Mouse (Mus musculus) embryonic facial prominence, embryonic 14.5 days (tissue): Measurements from ENCODE around the gene Paqr3. TPM values are rescaled to one million over a fixed set of nuclear protein-coding genes. Genes with fewer than 3 reads are reported as not detected.

Experiments used
- ATAC-seq: fragments of 200-750 bp; cut with Nextera tagmentation; 2 replicates; pipeline ENCODE4 v1.8.0; 2017; ENCODE audit warnings: low read depth, moderate number of reproducible peaks, moderate TSS enrichment
- DNase-seq: peaks from one replicate; pipeline ENCODE4 v3.0.0-alpha.2; 2015; ENCODE audit warnings: low spot score
- H3K27ac ChIP-seq: fragments of 300-500 bp; sonication (generic); replicated peaks from 2 replicates; pipeline ENCODE4 v1.5.1; 2014; ENCODE audit warnings: low read depth, mild to moderate bottlenecking, low read length, moderate library complexity
- H3K27me3 ChIP-seq: fragments of 300-500 bp; sonication (generic); replicated peaks from 2 replicates; pipeline ENCODE4 v1.6.1; 2014; ENCODE audit warnings: low read length; ENCODE audit not compliant: control insufficient read depth, insufficient read depth
- H3K36me3 ChIP-seq: fragments of 300-500 bp; sonication (generic); 2 replicates; pipeline ENCODE4 v1.6.1; 2014; ENCODE audit warnings: low read length, mixed read lengths; ENCODE audit not compliant: control insufficient read depth, insufficient read depth
- H3K4me1 ChIP-seq: fragments of 300-500 bp; sonication (generic); 2 replicates; pipeline ENCODE4 v1.6.1; 2014; ENCODE audit warnings: antibody characterized with exemption, low read length; ENCODE audit not compliant: control insufficient read depth, insufficient read depth
- H3K4me2 ChIP-seq: fragments of 300-500 bp; sonication (generic); 2 replicates; pipeline ENCODE4 v1.6.1; 2014; ENCODE audit warnings: low read depth, mild to moderate bottlenecking, low read length, moderate library complexity, mixed read lengths
- H3K4me3 ChIP-seq: fragments of 300-500 bp; sonication (generic); 2 replicates; pipeline ENCODE4 v1.5.1; 2014; ENCODE audit warnings: low read depth, mild to moderate bottlenecking, low read length
- H3K9ac ChIP-seq: fragments of 300-500 bp; sonication (generic); 2 replicates; pipeline ENCODE4 v1.6.1; 2014; ENCODE audit warnings: low read depth, mild to moderate bottlenecking, low read length, moderate library complexity, mixed read lengths
- H3K9me3 ChIP-seq: fragments of 300-500 bp; sonication (generic); 2 replicates; pipeline ENCODE4 v1.6.1; 2016; ENCODE audit warnings: low read length; ENCODE audit not compliant: control insufficient read depth
- WGBS: fragments of 180-500 bp; shearing (Covaris S2); extraction: QIAGEN DNeasy Blood & Tissue Kit; methylation state at CpG from one replicate; pipeline ENCODE4 v1.1.7; 2014; 5-methylcytosine and 5-hydroxymethylcytosine counted together
- polyA plus RNA-seq: library from polyadenylated mRNA; unstranded; fragments of >200 nt; fragmentation: Nextera tagmentation; extraction: Ambion mirVana; gene quantifications from 2 replicates; pipeline ENCODE4 v1.2.1, GENCODE M21; 2014

Paqr3 gene
- 3.5 and 3.9 TPM in 2 replicates for polyA plus RNA-seq

DNA sequence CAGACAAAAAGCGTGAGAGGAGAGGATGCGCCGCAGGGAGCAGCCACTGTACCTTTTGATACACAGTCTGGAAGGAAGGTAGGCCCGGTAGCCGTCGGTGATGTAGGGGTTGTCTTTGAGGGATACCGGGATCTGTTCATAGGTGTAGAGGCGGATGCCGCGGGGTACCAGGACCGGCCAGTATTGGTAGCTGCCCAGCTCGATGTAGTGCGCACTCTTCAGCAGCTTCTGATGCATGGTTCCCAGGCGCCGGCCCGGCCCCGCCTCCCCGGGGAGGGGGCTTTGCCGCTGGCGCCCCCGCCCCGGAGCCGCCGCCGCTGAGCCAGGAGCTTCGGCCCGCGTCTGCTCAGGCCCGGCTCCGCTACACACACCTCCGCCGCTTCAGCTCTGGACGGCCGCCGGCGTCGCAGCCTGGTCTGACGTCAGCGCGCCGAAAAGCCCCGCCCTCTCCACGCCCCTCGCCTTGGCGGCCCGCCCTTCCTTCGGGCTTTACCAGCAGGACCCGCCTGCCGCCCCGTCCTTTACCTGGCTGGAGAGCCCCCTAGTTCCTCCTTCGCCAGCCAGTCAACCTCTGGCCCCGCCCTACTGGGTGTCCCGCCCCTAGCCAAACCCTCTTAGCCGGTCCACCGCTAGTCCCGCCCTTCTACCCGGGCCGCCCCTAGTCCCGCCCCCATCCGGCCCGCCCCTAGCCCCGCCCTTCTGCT is at the start of gene Paqr3:
Paqr3 (minus strand) TSS at position 390 of the 704 bp plus-strand sequence.
- Histone ChIP-seq H3K9ac (peak within 1 kb of the TSS; percentile 77), H3K36me3 (0 out of 2 replicates have a peak, but pooled peaks cover 3% of the 10 kb centered on the region), H3K4me1 (peaks cover 6% of the 10 kb centered on the region; the same call in 1 of the 2 replicates), H3K4me2 (peak within 1 kb of the TSS; percentile 80), H3K27me3 (no peaks in the 10 kb centered on the region), H3K9me3 (no peaks in the 10 kb centered on the region), H3K4me3 (peak within 1 kb of the TSS; percentile 72), H3K27ac (no peak within 1 kb of the TSS; the same call in none of the 2 replicates)
- DNase-seq (peak; percentile 97), ATAC-seq (peak; percentile 98)
- under 1% methylated on average over 26 of the region's 62 CpGs for WGBS

DNA sequence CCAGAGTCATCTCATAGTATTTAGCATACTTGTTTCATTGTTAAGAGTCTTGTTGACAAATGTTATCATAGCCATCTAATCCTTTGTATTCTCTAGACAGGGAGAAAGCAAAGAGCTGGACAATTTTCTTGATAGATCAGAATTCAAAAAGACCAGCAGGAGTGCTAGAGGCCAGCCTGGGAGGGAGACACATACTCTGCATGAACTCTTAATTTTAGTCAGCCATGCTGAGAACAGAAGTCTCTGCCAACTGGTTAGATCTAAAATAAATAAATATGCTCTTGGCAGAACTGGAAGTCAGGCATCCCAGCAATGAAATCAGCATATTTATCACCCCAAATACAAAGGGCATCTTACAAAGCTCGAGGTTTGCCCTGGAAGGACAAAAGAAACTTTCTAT is 43.3 kb upstream of the Paqr3 start:
- ATAC-seq (no peak), DNase-seq (peak; percentile 16)

DNA sequence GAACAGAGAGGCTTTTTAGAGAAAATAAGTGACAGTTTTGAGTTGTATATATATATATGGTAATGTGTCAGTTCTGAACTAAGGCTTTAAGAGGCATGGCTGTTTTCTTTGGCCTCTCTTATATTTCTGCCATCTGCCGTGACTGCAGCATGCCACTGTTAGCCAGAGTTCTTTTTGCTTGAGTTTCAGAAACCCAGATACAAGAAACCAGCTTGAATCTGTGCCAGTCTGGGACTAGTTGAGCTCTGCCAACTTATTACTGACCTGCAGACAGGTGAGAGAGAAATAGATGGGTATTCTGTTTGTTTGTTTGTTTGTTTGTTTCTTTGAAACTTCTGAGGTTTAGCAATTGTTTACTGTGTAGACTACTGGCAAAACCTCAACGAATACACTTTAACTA is 23.9 kb upstream of the Paqr3 start:
- Histone ChIP-seq H3K36me3 (no peaks in the 10 kb centered on the region), H3K9me3 (no peaks in the 10 kb centered on the region), H3K4me2 (no peak overlapping the region), H3K9ac (no peak overlapping the region), H3K4me1 (no peaks in the 10 kb centered on the region), H3K27me3 (no peaks in the 10 kb centered on the region), H3K4me3 (no peak overlapping the region), H3K27ac (no peak overlapping the region)
- no peak for DNase-seq
- no peak for ATAC-seq
- WGBS: 74% methylated on average over 2 of the region's 2 CpGs

More for the DNA sequence above, 43.3 kb upstream of the Paqr3 start:
- Histone ChIP-seq H3K9ac (no peak overlapping the region), H3K36me3 (no peaks in the 10 kb centered on the region), H3K27me3 (no peaks in the 10 kb centered on the region), H3K4me2 (no peak overlapping the region), H3K4me3 (no peak overlapping the region), H3K9me3 (0 out of 2 replicates have a peak, but pooled peaks cover 4% of the 10 kb centered on the region), H3K4me1 (no peaks in the 10 kb centered on the region), H3K27ac (no peak overlapping the region)
- 42% methylated on average over 1 of the region's 1 CpGs for WGBS

DNA sequence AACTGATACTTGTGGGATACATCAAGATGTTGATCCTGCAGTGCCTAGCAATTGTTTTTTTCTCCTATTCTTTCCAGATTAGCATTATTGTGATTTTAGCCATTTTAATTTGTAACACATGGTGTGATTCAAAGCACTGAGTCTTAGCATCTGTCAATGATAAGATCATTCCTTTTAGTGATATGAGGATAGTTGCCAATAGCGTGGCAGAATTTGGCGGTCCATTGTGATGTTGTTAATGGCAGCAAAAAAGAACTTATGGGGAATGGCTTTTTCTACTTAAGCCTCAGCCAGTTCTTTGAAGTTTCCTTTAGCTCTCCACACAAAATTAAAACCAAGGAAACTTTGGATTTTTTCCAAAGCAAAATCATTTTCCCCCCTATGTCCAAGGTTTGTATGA is 18.2 kb upstream of the Paqr3 start:
- 76% methylated on average over 2 of the region's 2 CpGs for WGBS
- H3K9me3 ChIP-seq: no peaks in the 10 kb centered on the region
- DNase-seq (peak; percentile 32), ATAC-seq (no peak)
- H3K4me1 ChIP-seq: no peaks in the 10 kb centered on the region
- H3K9ac ChIP-seq: no peak overlapping the region
- H3K4me3 ChIP-seq: no peak overlapping the region
- H3K27me3 ChIP-seq: no peaks in the 10 kb centered on the region
- no peak overlapping the region for H3K4me2 ChIP-seq
- no peak overlapping the region for H3K27ac ChIP-seq
- no peaks in the 10 kb centered on the region for H3K36me3 ChIP-seq

DNA sequence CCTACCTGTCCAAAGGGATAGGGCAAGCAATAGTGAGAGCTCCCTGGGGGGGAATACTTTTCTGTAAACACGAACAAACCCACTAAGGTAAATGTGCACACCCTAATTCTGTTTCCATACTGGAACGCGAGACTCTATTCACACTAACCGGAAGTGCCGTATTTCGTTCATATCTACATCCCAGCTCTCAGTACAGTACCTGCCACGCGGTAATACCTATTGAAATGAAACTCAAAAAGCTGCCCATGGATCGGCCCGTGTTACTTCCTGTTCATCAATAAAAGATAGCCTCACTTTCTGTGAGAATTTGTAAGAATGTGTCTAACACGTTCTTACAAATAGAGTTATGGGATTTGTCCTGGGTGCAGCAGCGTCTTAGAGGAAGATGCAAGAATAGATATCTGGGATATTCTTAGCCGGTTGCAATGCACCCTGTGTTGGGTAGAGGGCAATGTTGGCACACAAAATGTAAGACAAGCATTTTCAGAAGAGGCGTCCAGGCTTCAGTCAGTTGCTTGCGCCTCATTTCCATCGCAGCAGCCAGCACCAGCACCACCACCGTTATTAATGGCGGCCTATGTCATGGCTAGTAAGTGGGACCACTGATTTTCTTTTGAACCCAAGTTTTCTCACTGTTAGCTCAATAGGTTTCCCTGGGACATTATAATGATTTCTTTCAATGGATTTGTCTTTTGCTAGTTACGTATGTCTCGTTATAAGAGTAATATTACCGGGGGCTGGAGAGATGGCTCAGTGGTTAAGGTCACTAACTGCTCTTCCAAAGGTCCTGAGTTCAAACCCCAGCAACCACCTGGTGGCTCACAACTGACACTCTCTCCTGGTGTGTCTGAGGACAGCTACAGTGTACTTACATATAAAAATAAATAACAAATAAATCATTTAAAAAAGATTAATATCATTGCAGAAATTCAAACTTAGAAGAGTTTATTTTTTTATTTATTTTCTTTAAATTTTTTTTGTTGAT is 17.1 kb upstream of the Paqr3 start:
- Histone ChIP-seq H3K27me3 (no peaks in the 10 kb centered on the region), H3K4me1 (no peaks in the 10 kb centered on the region), H3K4me2 (no peak overlapping the region), H3K27ac (no peak overlapping the region), H3K9me3 (no peaks in the 10 kb centered on the region), H3K4me3 (no peak overlapping the region), H3K9ac (no peak overlapping the region), H3K36me3 (no peaks in the 10 kb centered on the region)
- 48% methylated on average over 21 of the region's 21 CpGs for WGBS
- peak; percentile 86 for DNase-seq
- ATAC-seq: no peak

DNA sequence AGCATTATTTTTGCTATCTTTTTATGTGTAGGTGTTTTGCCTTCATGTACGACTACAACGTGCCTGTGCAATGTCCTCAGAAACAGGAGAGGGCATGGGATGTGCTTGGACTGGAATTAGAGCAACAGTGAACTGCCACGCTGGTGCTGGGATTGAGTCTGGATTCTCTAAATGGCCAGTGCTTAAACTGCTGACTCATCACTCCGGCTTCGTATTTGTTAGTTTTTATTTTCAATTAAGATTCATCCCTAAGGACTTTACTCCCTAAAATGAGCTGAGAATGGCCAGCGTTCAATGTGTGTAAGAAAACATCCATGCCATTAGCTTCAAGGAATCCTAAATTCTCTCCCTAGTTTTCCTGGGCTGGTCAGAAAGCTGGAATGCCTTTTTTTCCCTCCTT is 15.9 kb upstream of the Paqr3 start:
- no peak for DNase-seq
- Histone ChIP-seq H3K9ac (no peak overlapping the region), H3K4me2 (no peak overlapping the region), H3K4me3 (no peak overlapping the region), H3K4me1 (no peaks in the 10 kb centered on the region), H3K36me3 (no peaks in the 10 kb centered on the region), H3K27ac (no peak overlapping the region), H3K27me3 (no peaks in the 10 kb centered on the region), H3K9me3 (no peaks in the 10 kb centered on the region)
- WGBS: 69% methylated on average over 6 of the region's 6 CpGs
- no peak for ATAC-seq

DNA sequence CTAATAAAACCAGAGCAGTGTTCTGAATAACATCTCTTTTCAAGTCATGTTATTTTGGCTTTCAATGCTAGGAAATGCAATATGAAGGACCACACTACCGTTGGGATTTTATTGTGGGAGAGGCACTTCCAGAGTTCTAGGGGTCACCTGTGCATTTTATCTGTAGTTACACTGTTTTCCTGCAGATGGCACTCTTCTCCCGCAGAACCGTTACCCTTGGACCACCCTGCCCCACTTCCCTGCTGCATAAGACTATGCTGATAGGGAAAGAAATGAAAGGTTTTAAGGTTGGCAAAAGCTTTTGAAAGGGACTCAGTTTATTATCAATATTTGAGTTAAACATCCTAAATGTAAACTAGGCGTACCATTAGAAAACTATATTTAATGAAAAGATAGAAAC is 14.6 kb upstream of the Paqr3 start:
- Histone ChIP-seq H3K27ac (no peak overlapping the region), H3K36me3 (no peaks in the 10 kb centered on the region), H3K27me3 (no peaks in the 10 kb centered on the region), H3K4me3 (no peak overlapping the region), H3K4me1 (no peaks in the 10 kb centered on the region), H3K9ac (no peak overlapping the region), H3K4me2 (no peak overlapping the region), H3K9me3 (no peaks in the 10 kb centered on the region)
- 20% methylated on average over 4 of the region's 4 CpGs for WGBS
- 0 out of 2 replicates have a peak, but pooled peaks have one; percentile 41 for ATAC-seq
- DNase-seq: peak; percentile 47

DNA sequence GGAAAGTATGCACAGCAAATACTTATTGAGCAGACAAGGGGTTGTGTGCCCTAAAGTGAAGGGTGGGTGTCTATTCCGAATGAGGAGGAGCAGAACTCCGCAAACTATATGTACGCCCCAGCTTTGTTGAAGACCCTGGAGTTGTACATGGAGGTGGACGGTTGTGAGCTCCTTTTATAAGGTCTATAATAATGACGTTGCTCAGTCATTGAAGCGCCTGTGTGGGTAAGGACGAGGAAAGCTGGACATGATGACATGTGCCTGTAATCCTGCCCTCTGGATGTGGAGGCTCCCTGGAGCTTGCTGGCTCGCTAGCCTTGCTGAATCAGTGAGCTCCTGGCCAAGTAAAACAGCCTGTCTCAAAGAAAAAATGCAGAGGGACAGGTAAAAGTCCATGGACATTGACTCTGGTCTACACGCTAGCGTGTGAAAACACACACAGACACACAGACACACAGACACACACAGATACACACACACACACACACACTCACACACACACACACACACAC is 14.1 kb upstream of the Paqr3 start:
- no peaks in the 10 kb centered on the region for H3K27me3 ChIP-seq
- no peaks in the 10 kb centered on the region for H3K36me3 ChIP-seq
- no peak overlapping the region for H3K9ac ChIP-seq
- H3K4me1 ChIP-seq: no peaks in the 10 kb centered on the region
- WGBS: 63% methylated on average over 10 of the region's 10 CpGs
- H3K4me2 ChIP-seq: no peak overlapping the region
- H3K4me3 ChIP-seq: no peak overlapping the region
- no peaks in the 10 kb centered on the region for H3K9me3 ChIP-seq
- ATAC-seq: no peak
- no peak for DNase-seq
- H3K27ac ChIP-seq: no peak overlapping the region
